Mouse (Mus musculus) c-Kit-positive CD71-positive TER-119-positive erythroid progenitor cells, embryonic 14.5 days (primary cell): Measurements from ENCODE around the gene Stoml2.
A peak's percentile ranks its signal among the peaks of the same experiment; 100 is the strongest.
"Not testable (repeated sequence)": the region's sequence is repeated elsewhere in the genome, so short reads cannot be mapped to it uniquely, and the experiment has no call there.

Experiments used
- DNase-seq: peaks from one replicate; pipeline ENCODE4 v3.0.0-alpha.2; 2013; ENCODE audit warnings: low spot score

Gene Stoml2

GRCm38 (mm10) chr4:43001272-43001671 is 30.2 kb downstream of the Stoml2 start:
- no peak for DNase-seq

- peak; percentile 99 for DNase-seq
Measured at GRCm38 (mm10) chr4:43000141-43000986, 31.1 kb downstream of the Stoml2 start, which contains the start of gene Vcp. Gene Vcp, minus strand, starts transcription at chr4:43000507.

GRCm38 (mm10) chr4:42999451-43000140 is 31.9 kb downstream of the Stoml2 start:
- peak; percentile 73 for DNase-seq

- DNase-seq = no peak
Measured at GRCm38 (mm10) chr4:42998022-42998421, 33.5 kb downstream of the Stoml2 start.

GRCm38 (mm10) chr4:42988296-42988695 is 43.2 kb downstream of the Stoml2 start:
- no peak for DNase-seq

- not testable (repeated sequence) for DNase-seq
Measured at GRCm38 (mm10) chr4:42980467-42980866, 51.0 kb downstream of the Stoml2 start.

- no peak for DNase-seq
Measured at GRCm38 (mm10) chr4:42978062-42978461, 53.4 kb downstream of the Stoml2 start.
